Mouse (Mus musculus): ENCODE data around the gene Ccr10. TPM values are rescaled to one million over a fixed set of nuclear protein-coding genes. Genes with fewer than 3 reads are reported as not detected.

Ccr10 gene
- total and polyA plus RNA-seq, 2 experiments from 2014 or later, result 0.15 to 0.52 TPM

DNA sequence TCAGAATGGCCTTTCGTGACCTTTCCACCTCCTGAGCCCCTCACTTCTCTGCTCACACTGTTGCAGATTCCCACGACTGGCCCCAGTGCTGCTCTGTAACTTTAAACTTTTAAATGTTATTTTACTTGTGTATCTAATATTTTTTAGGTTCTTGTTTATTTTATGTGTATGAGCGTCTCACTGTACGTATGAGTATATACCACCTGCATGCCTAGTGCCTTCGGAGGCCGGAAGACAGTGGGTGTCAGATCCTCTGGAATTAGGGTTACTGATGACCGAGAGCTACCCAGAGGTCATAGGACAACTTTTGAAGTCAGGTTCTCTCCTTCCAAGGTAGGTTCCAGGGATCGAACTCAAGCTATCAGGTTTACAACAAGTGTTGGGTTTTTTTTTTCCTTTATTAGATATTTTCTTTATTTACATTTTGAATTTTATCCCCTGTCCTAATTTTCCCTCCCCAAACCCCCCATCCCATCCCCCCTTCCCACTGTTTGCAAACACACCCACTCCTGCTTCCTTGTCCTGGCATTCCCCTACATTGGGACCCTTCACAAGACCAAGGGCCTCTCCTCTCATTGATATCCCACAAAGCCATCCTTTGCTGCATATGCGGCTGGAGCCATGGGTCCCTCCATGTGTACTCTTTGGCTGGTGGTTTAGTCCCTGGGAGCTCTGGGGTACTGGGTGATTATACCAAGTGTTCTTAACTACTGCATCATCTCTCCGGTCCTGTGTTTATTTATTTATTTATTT, 32.9 kb downstream of the Ccr10 start:
- no peaks in the 10 kb centered on the region for H3K36me3 ChIP-seq (ENCODE audit: insufficient read depth)
- DNase-seq (no peak), ATAC-seq (no peak)
- H3K4me3 ChIP-seq (ENCODE audit: low read depth, low read length), result no peak overlapping the region
- no peaks in the 10 kb centered on the region for H3K27me3 ChIP-seq (ENCODE audit: insufficient read depth, low read length)
- no peak overlapping the region for H3K27ac ChIP-seq (ENCODE audit: low read depth, low read length)
- no peak overlapping the region for H3K9ac ChIP-seq
- no peak for TF ChIP-seq CTCF (IDR thresholded peaks at IDR 0.05; ENCODE audit: low read depth)
- H3K4me2 ChIP-seq (ENCODE audit: low read depth), result no peak overlapping the region
- H3K4me1 ChIP-seq (ENCODE audit: insufficient read depth), result peaks cover 2% of the 10 kb centered on the region; the same call in 1 of the 2 replicates
- WGBS, result 90% methylated on average over 10 of the region's 10 CpGs
- H3K9me3 ChIP-seq (ENCODE audit: low read length), result no peaks in the 10 kb centered on the region

- Histone ChIP-seq H3K4me1 (ENCODE audit: insufficient read depth) (peaks cover 2% of the 10 kb centered on the region; the same call in 1 of the 2 replicates), H3K36me3 (ENCODE audit: insufficient read depth) (no peaks in the 10 kb centered on the region), H3K4me2 (ENCODE audit: low read depth) (no peak overlapping the region), H3K9ac (no peak overlapping the region), H3K9me3 (ENCODE audit: low read length) (no peaks in the 10 kb centered on the region), H3K27me3 (ENCODE audit: insufficient read depth, low read length) (no peaks in the 10 kb centered on the region), H3K27ac (ENCODE audit: low read depth, low read length) (no peak overlapping the region), H3K4me3 (ENCODE audit: low read depth, low read length) (no peak overlapping the region)
- ATAC-seq (no peak), DNase-seq (no peak)
- no peak for TF ChIP-seq CTCF (IDR thresholded peaks at IDR 0.05; ENCODE audit: low read depth)
- 75% methylated on average over 8 of the region's 8 CpGs for WGBS
Observed at GRCm38 (mm10) chr11:101141088-101141487, 34.2 kb downstream of the Ccr10 start.

DNA sequence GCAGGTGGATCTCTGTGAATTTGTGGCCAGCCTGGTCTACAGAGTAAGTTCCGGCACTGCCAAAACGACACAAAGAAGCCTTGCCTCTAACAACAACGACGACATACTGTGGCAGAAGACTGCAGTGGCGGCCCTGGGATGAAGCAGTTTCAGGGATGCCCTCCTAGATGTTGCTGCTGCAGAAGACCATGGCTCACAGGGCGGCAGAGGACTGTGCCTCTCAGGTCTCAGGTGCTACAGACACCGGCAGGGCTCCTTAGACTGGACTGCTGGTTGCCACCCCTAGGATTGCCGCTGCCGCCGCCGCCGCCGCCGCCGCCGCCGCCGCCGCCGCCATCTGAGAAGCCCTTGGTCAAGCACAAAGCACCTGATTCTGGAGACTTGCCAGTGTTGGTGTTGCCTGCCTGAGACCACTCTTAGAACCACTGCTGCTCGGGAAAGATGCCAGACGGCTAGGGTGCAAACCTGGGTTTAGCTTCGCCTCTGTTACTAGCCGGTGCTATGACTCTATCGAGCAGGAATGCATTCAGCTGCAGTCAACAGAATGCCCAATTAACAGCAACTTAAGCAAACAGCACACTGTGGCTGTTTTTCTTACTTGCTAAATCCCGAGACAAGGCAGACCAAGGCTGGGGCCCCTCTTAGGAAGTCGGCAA, 35.0 kb downstream of the Ccr10 start:
- Histone ChIP-seq H3K36me3 (ENCODE audit: insufficient read depth) (no peaks in the 10 kb centered on the region), H3K27ac (ENCODE audit: low read depth, low read length) (0 out of 2 replicates have a peak overlapping the region, but pooled peaks have one; percentile 45), H3K27me3 (ENCODE audit: insufficient read depth, low read length) (no peaks in the 10 kb centered on the region), H3K9ac (peak overlapping the region; percentile 51), H3K4me2 (ENCODE audit: low read depth) (peak overlapping the region; percentile 59), H3K4me3 (ENCODE audit: low read depth, low read length) (peak overlapping the region; percentile 35), H3K9me3 (ENCODE audit: low read length) (no peaks in the 10 kb centered on the region), H3K4me1 (ENCODE audit: insufficient read depth) (no peaks in the 10 kb centered on the region)
- 24% methylated on average over 27 of the region's 27 CpGs for WGBS
- ATAC-seq (no peak; the same call in 1 of the 2 replicates), DNase-seq (peak; percentile 71)
- 0 out of 2 replicates have a peak, but pooled peaks have one; percentile 2 for TF ChIP-seq CTCF (IDR thresholded peaks at IDR 0.05; ENCODE audit: low read depth)

- 19% methylated on average over 15 of the region's 15 CpGs for WGBS
- no peaks in the 10 kb centered on the region for H3K4me1 ChIP-seq (ENCODE audit: insufficient read depth)
- DNase-seq (no peak), ATAC-seq (peak; percentile 29)
- H3K9me3 ChIP-seq (ENCODE audit: low read length), result no peaks in the 10 kb centered on the region
- 0 out of 2 replicates have a peak, but pooled peaks have one; percentile 10 for TF ChIP-seq CTCF (IDR thresholded peaks at IDR 0.05; ENCODE audit: low read depth)
- H3K27me3 ChIP-seq (ENCODE audit: insufficient read depth, low read length), result no peaks in the 10 kb centered on the region
- H3K4me2 ChIP-seq (ENCODE audit: low read depth), result no peak overlapping the region
- no peak overlapping the region for H3K27ac ChIP-seq (ENCODE audit: low read depth, low read length)
- no peaks in the 10 kb centered on the region for H3K36me3 ChIP-seq (ENCODE audit: insufficient read depth)
- H3K4me3 ChIP-seq (ENCODE audit: low read depth, low read length), result no peak overlapping the region
- H3K9ac ChIP-seq, result no peak overlapping the region
Observed at GRCm38 (mm10) chr11:101138536-101139181, 36.6 kb downstream of the Ccr10 start.

DNA sequence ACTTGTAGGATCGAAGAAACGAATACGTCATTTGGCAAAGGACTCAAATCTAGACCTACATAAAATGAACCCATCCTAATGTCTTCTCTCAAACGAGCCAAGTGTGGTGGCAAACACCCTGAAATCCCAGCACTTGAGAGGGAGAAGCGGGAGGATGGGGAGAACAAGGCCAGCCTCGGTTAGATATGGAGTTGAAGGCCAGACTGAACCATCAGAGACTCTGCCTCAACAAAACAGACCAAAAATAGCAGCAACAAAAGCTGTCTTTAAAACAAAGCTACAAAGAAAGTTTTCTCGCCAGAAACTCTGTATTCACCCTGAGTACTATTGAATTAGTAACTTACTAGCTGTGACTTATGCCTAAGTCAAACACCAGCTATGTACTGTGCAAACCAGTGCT, 38.2 kb downstream of the Ccr10 start:
- no peak for ATAC-seq
- no peaks in the 10 kb centered on the region for H3K36me3 ChIP-seq (ENCODE audit: insufficient read depth)
- H3K27ac ChIP-seq (ENCODE audit: low read depth, low read length), result no peak overlapping the region
- H3K4me1 ChIP-seq (ENCODE audit: insufficient read depth), result no peaks in the 10 kb centered on the region
- no peaks in the 10 kb centered on the region for H3K27me3 ChIP-seq (ENCODE audit: insufficient read depth, low read length)
- WGBS, result 72% methylated on average over 7 of the region's 7 CpGs
- no peak for TF ChIP-seq CTCF (IDR thresholded peaks at IDR 0.05; ENCODE audit: low read depth)
- no peaks in the 10 kb centered on the region for H3K9me3 ChIP-seq (ENCODE audit: low read length)
- DNase-seq, result no peak
- no peak overlapping the region for H3K9ac ChIP-seq
- H3K4me2 ChIP-seq (ENCODE audit: low read depth), result no peak overlapping the region
- H3K4me3 ChIP-seq (ENCODE audit: low read depth, low read length), result no peak overlapping the region

DNA sequence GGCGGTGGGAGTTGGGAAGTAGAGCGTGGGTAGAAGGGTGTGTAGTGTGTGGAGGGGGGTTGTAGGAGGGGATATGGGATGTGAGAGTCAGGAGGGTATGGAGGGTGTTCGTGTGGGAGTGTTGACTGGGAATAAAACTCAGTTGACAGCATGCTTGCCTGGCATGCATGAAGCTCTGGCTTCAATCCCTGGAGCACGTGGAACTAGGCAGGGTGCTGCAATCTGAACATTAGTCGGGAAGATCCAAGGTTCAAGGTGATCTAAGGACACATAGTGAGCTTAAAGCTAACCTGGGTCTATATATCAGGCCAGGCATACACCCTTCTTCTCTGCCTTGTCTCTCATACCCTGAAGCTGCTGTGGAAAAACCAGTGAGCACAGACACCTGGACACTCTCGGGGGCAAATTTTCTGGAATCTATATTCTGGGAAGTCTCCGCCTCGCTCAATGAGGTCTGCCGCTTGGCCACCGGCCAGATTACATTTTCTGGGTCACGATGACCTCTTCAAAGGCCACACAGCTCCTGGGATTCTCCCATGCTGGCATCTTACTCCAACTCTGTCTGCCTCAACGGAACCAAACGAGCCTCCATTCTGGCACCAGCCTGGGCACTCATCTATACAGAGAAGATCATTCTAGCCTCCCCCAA, 40.9 kb downstream of the Ccr10 start:
- no peaks in the 10 kb centered on the region for H3K36me3 ChIP-seq (ENCODE audit: insufficient read depth)
- ATAC-seq (no peak), DNase-seq (no peak)
- H3K9me3 ChIP-seq (ENCODE audit: low read length), result no peaks in the 10 kb centered on the region
- no peak for TF ChIP-seq CTCF (IDR thresholded peaks at IDR 0.05; ENCODE audit: low read depth)
- WGBS, result 67% methylated on average over 13 of the region's 13 CpGs
- H3K9ac ChIP-seq, result no peak overlapping the region
- H3K27ac ChIP-seq (ENCODE audit: low read depth, low read length), result no peak overlapping the region
- no peak overlapping the region for H3K4me3 ChIP-seq (ENCODE audit: low read depth, low read length)
- H3K27me3 ChIP-seq (ENCODE audit: insufficient read depth, low read length), result no peaks in the 10 kb centered on the region
- H3K4me1 ChIP-seq (ENCODE audit: insufficient read depth), result no peaks in the 10 kb centered on the region
- H3K4me2 ChIP-seq (ENCODE audit: low read depth), result no peak overlapping the region

All from forebrain, postnatal 0 days (tissue).